Mouse (Mus musculus): Measurements from ENCODE around the gene Pfkfb2.
"Not testable (repeated sequence)": the region's sequence is repeated elsewhere in the genome, so short reads cannot be mapped to it uniquely, and the experiment has no call there.

The Pfkfb2 gene

GRCm38 (mm10) chr1:130698601-130699000 lies 30.5 kb downstream of the Pfkfb2 start:
- no peak for DNase-seq (ENCODE audit: low spot score in 2 of 2)

- no peak for DNase-seq (ENCODE audit: low spot score in 2 of 2)
These were observed 45.1 kb downstream of the Pfkfb2 start for GRCm38 (mm10) chr1:130683905-130684304.

- DNase-seq (ENCODE audit: low spot score in 2 of 2) = no peak
These were observed 47.2 kb downstream of the Pfkfb2 start for GRCm38 (mm10) chr1:130681656-130682413.

GRCm38 (mm10) chr1:130681075-130681474 lies 48.0 kb downstream of the Pfkfb2 start:
- no peak for DNase-seq (ENCODE audit: low spot score in 2 of 2)

- no peak for DNase-seq (ENCODE audit: low spot score in 2 of 2)
These were observed 50.5 kb downstream of the Pfkfb2 start for GRCm38 (mm10) chr1:130678551-130678950.

GRCm38 (mm10) chr1:130663576-130663975 lies 65.5 kb downstream of the Pfkfb2 start:
- not testable (repeated sequence) for DNase-seq (ENCODE audit: low spot score in 2 of 2)

- DNase-seq (ENCODE audit: low spot score in 2 of 2) = no peak
These were observed 67.6 kb downstream of the Pfkfb2 start, which contains the start of gene C4bp for GRCm38 (mm10) chr1:130661454-130661853. Gene C4bp, minus strand, starts transcription at chr1:130661632.

- not testable (repeated sequence) for DNase-seq (ENCODE audit: low spot score in 2 of 2)
These were observed 69.4 kb downstream of the Pfkfb2 start for GRCm38 (mm10) chr1:130659641-130660040.

- no peak for DNase-seq (ENCODE audit: low spot score in 2 of 2)
These were observed 85.0 kb downstream of the Pfkfb2 start for GRCm38 (mm10) chr1:130644103-130644502.

GRCm38 (mm10) chr1:130640967-130641366 lies 88.1 kb downstream of the Pfkfb2 start:
- no peak for DNase-seq (ENCODE audit: low spot score in 2 of 2)

Data from urinary bladder, postnatal 36 days (tissue).